Mouse (Mus musculus) embryonic facial prominence, embryonic 10.5 days (tissue): ENCODE measurements around the gene Snd1. TPM values are rescaled to one million over a fixed set of nuclear protein-coding genes. Genes with fewer than 3 reads are reported as not detected.

Experiments
- DNase-seq: peaks from one replicate; pipeline ENCODE4 v3.0.0-alpha.2; 2017; ENCODE audit warnings: low spot score
- H3K27ac ChIP-seq: fragments of 300-500 bp; sonication (generic); replicated peaks from 2 replicates; pipeline ENCODE4 v1.5.1; 2016; ENCODE audit warnings: mild to moderate bottlenecking
- H3K27me3 ChIP-seq: fragments of 300-500 bp; sonication (generic); replicated peaks from 2 replicates; pipeline ENCODE4 v1.6.1; 2016; ENCODE audit warnings: low read depth, mild to moderate bottlenecking; ENCODE audit not compliant: poor library complexity, severe bottlenecking
- H3K36me3 ChIP-seq: fragments of 300-500 bp; sonication (generic); replicated peaks from 2 replicates; pipeline ENCODE4 v1.6.1; 2016; ENCODE audit warnings: mild to moderate bottlenecking, moderate library complexity
- H3K4me1 ChIP-seq: fragments of 300-500 bp; sonication (generic); 2 replicates; pipeline ENCODE4 v1.6.1; 2016
- H3K4me3 ChIP-seq: fragments of 300-500 bp; sonication (generic); 2 replicates; pipeline ENCODE4 v1.5.1; 2016; ENCODE audit warnings: mild to moderate bottlenecking, moderate library complexity
- H3K9me3 ChIP-seq: fragments of 300-500 bp; sonication (generic); 2 replicates; pipeline ENCODE4 v1.6.1; 2016; ENCODE audit warnings: mild to moderate bottlenecking
- WGBS: fragments of 180-500 bp; shearing (Covaris S2); methylation state at CpG from one replicate; pipeline ENCODE4 v1.1.7; 2016; 5-methylcytosine and 5-hydroxymethylcytosine counted together
- polyA plus RNA-seq: library from polyadenylated mRNA; unstranded; fragments of >200 nt; fragmentation: Nextera tagmentation; extraction: Ambion mirVana; gene quantifications from 2 replicates; pipeline ENCODE4 v1.2.1, GENCODE M21; 2016

Gene Snd1
- polyA plus RNA-seq, 1 experiment from 2014 or later, result 119 TPM

- no peaks in the 10 kb centered on the region for H3K9me3 ChIP-seq
- DNase-seq, result peak; percentile 33
- peaks cover 43% of the 10 kb centered on the region for H3K4me1 ChIP-seq
- H3K36me3 ChIP-seq, result peaks cover 18% of the 10 kb centered on the region
- H3K27ac ChIP-seq, result no peak overlapping the region
- H3K4me3 ChIP-seq, result no peak overlapping the region
- no peaks in the 10 kb centered on the region; the same call in 1 of the 2 replicates for H3K27me3 ChIP-seq
- WGBS, result 79% methylated on average over 6 of the region's 6 CpGs
These were observed 420.8 kb downstream of the Snd1 start for GRCm38 (mm10) chr6:28895726-28896125.

GRCm38 (mm10) chr6:28896762-28897320 lies 421.9 kb downstream of the Snd1 start:
- Histone ChIP-seq H3K4me3 (no peak overlapping the region), H3K9me3 (no peaks in the 10 kb centered on the region), H3K4me1 (peaks cover 39% of the 10 kb centered on the region), H3K27me3 (no peaks in the 10 kb centered on the region; the same call in 1 of the 2 replicates), H3K27ac (no peak overlapping the region), H3K36me3 (peaks cover 8% of the 10 kb centered on the region)
- no peak for DNase-seq
- 40% methylated on average over 5 of the region's 5 CpGs for WGBS

DNA sequence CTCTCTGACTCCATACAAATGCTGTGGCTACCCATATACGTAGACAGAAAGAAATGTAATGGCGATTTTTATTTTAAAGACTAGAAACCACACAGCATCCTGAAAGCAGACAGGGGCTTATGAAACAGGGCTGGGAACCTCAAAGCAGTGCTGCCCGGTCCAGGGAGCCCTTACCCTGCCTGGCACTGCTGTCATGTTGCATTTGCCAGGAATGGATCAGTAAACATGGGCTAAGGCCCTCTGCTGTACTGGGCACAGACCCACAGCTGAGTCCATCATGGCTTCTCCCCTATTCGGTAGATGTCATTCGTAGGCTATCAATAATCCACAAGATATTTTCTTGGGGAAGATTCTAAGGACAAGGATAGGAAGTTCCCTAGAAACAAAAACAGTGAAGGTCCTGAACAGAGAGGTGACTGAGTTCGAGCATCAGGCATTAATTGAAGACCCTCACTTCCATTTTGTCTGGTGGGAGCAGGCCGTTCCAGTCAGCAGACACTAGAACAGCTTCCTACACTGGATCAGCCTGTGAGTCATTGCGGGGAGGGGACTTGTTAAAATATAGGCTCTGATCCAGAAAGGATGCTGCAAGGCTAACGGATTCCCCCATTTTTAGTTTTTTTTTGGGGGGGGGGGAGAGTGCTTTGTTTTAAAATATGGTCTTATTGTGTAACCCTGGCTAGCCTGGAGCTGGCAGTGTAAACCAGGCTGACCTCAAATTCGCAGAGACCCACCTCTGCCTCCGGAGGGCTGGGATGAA lies 422.6 kb downstream of the Snd1 start:
- WGBS, result 62% methylated on average over 11 of the region's 11 CpGs
- H3K27ac ChIP-seq, result no peak overlapping the region
- no peak overlapping the region for H3K4me3 ChIP-seq
- no peaks in the 10 kb centered on the region; the same call in 1 of the 2 replicates for H3K27me3 ChIP-seq
- H3K9me3 ChIP-seq, result no peaks in the 10 kb centered on the region
- H3K4me1 ChIP-seq, result peaks cover 40% of the 10 kb centered on the region
- DNase-seq, result no peak
- peaks cover 2% of the 10 kb centered on the region; the same call in 1 of the 2 replicates for H3K36me3 ChIP-seq

DNA sequence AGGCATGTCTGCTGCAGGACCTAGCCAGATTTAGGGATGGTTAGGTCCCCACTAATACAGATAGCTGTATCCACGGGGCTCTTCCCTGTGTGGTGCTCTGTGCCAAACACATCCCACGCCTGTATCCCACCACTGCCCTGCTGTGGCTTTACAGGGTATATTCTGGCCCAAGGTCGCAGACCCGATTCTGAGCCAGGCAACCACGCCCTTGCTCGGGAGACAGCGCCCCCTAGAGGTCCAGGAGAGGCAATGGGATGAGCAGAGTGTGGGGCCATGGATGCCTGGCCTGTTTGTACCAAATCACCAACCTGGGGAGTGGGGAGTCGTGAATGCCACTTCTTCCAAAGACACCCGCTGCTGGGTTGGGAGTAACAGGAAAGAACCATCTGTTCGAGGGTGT lies 423.9 kb downstream of the Snd1 start:
- peak; percentile 67 for DNase-seq
- 17% methylated on average over 10 of the region's 10 CpGs for WGBS
- Histone ChIP-seq H3K36me3 (no peaks in the 10 kb centered on the region), H3K4me3 (no peak overlapping the region), H3K9me3 (no peaks in the 10 kb centered on the region), H3K27me3 (no peaks in the 10 kb centered on the region; the same call in 1 of the 2 replicates), H3K4me1 (peaks cover 40% of the 10 kb centered on the region), H3K27ac (peak overlapping the region; percentile 30; the same call in 1 of the 2 replicates)

DNA sequence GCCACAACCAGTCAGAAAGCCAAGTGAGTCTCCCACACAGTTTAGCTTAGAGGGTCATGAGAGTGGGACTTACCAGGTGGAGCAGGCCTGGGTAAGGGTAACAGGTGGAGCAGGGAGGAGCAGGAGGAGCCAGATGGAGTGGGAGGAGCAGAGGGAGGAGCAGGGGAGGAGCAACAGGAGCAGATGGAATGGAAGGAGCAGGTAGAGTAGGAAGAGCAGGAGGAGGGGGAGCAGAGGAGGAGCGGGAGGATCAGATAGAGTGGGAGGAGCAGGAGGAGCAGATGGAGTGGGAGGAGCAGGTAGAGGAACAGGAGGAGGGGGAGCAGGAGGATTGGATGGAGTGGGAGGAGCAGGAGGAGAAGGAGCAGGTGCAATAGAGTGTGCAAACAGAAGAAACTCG lies 427.6 kb downstream of the Snd1 start:
- no peaks in the 10 kb centered on the region; the same call in 1 of the 2 replicates for H3K27me3 ChIP-seq
- 66% methylated on average over 2 of the region's 2 CpGs for WGBS
- H3K36me3 ChIP-seq, result no peaks in the 10 kb centered on the region
- H3K4me3 ChIP-seq, result no peak overlapping the region
- H3K27ac ChIP-seq, result no peak overlapping the region
- H3K9me3 ChIP-seq, result 0 out of 2 replicates have a peak, but pooled peaks cover 2% of the 10 kb centered on the region
- peaks cover 30% of the 10 kb centered on the region for H3K4me1 ChIP-seq
- DNase-seq, result no peak

DNA sequence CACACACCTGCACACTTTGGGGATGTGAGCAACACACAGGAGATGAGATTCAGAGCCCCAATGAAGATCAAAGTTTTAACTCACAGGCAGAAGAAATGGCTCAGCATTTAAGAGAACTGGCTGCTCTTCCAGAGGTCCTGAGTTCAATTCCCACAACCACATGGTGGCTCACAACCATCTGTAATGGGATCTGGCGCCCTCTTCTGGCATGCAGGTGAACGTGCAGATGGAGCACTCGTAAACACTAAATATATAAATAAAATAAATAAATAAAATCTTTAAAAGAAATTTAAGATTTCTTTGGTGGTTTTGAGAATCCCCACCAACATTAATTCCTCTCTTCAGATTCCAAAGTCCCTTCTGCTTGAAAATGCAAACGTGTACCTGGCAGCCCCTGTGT lies 429.5 kb downstream of the Snd1 start:
- DNase-seq, result no peak
- Histone ChIP-seq H3K27me3 (no peaks in the 10 kb centered on the region; the same call in 1 of the 2 replicates), H3K36me3 (no peaks in the 10 kb centered on the region), H3K27ac (no peak overlapping the region), H3K9me3 (0 out of 2 replicates have a peak, but pooled peaks cover 2% of the 10 kb centered on the region), H3K4me3 (no peak overlapping the region), H3K4me1 (peaks cover 16% of the 10 kb centered on the region)
- 59% methylated on average over 4 of the region's 4 CpGs for WGBS

GRCm38 (mm10) chr6:28905301-28905700 lies 430.4 kb downstream of the Snd1 start:
- Histone ChIP-seq H3K4me1 (peaks cover 25% of the 10 kb centered on the region), H3K4me3 (no peak overlapping the region), H3K9me3 (0 out of 2 replicates have a peak, but pooled peaks cover 2% of the 10 kb centered on the region), H3K27ac (no peak overlapping the region), H3K36me3 (no peaks in the 10 kb centered on the region), H3K27me3 (no peaks in the 10 kb centered on the region)
- no peak for DNase-seq
- 58% methylated on average over 8 of the region's 8 CpGs for WGBS

DNA sequence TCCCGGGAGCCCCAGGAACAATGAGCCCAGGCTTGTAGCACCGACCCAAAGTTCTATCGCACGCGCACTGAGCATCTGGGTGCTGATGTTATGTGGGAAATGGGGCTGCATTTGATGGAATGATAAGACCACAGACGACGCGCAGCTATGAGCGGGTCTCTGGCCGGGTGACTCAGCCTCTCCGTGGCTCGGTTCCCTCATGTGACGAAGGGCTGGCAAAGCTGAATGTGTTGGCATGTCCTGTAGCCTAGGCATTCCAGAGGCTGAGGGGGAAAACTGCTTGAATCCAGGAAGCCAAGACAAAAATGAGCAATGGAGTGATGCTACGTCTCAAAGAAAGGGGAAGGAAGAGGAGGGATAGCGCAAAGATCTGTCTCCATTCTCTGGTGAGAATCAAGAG lies 434.9 kb downstream of the Snd1 start:
- Histone ChIP-seq H3K27ac (no peak overlapping the region), H3K27me3 (no peaks in the 10 kb centered on the region), H3K4me3 (no peak overlapping the region), H3K9me3 (no peaks in the 10 kb centered on the region), H3K36me3 (no peaks in the 10 kb centered on the region), H3K4me1 (peaks cover 18% of the 10 kb centered on the region)
- WGBS, result 82% methylated on average over 15 of the region's 15 CpGs
- no peak for DNase-seq

DNA sequence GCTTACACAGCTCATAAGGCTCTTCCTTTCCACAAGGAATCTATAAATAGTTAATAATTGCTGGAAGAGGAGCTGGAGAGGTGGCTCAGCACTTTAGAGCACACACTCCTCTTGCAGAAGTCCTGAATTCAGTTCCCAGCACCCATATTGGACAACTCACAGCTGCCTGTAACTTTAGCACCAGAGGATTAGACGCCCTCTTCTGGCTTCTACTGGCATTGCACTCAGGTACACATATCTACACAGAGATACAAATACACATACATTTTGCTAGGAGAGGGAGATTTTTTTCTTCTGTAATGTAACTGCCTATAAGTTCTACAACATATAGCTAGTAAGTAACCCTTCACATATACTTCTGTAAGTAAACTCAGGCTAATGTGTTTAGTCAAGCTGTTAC lies 440.0 kb downstream of the Snd1 start:
- peaks cover 28% of the 10 kb centered on the region for H3K4me1 ChIP-seq
- no peaks in the 10 kb centered on the region for H3K36me3 ChIP-seq
- WGBS, result 33% methylated on average over 1 of the region's 1 CpGs
- H3K27me3 ChIP-seq, result no peaks in the 10 kb centered on the region
- no peak overlapping the region for H3K4me3 ChIP-seq
- DNase-seq, result no peak
- H3K9me3 ChIP-seq, result peaks cover 7% of the 10 kb centered on the region; the same call in 1 of the 2 replicates
- H3K27ac ChIP-seq, result no peak overlapping the region

- peak overlapping the region; percentile 54; the same call in 1 of the 2 replicates for H3K27ac ChIP-seq
- no peaks in the 10 kb centered on the region for H3K27me3 ChIP-seq
- peaks cover 23% of the 10 kb centered on the region for H3K4me1 ChIP-seq
- no peaks in the 10 kb centered on the region for H3K36me3 ChIP-seq
- H3K9me3 ChIP-seq, result peaks cover 7% of the 10 kb centered on the region; the same call in 1 of the 2 replicates
- H3K4me3 ChIP-seq, result no peak overlapping the region
- DNase-seq, result no peak
- 54% methylated on average over 8 of the region's 8 CpGs for whole genome bisulfite sequencing
These were observed 441.7 kb downstream of the Snd1 start for GRCm38 (mm10) chr6:28916630-28917029.

GRCm38 (mm10) chr6:28919346-28919745 lies 444.4 kb downstream of the Snd1 start:
- DNase-seq, result no peak
- no peak overlapping the region for H3K4me3 ChIP-seq
- H3K27me3 ChIP-seq, result no peaks in the 10 kb centered on the region
- WGBS, result 73% methylated on average over 6 of the region's 6 CpGs
- H3K36me3 ChIP-seq, result no peaks in the 10 kb centered on the region
- no peak overlapping the region for H3K27ac ChIP-seq
- H3K9me3 ChIP-seq, result peaks cover 7% of the 10 kb centered on the region; the same call in 1 of the 2 replicates
- peaks cover 23% of the 10 kb centered on the region for H3K4me1 ChIP-seq

DNA sequence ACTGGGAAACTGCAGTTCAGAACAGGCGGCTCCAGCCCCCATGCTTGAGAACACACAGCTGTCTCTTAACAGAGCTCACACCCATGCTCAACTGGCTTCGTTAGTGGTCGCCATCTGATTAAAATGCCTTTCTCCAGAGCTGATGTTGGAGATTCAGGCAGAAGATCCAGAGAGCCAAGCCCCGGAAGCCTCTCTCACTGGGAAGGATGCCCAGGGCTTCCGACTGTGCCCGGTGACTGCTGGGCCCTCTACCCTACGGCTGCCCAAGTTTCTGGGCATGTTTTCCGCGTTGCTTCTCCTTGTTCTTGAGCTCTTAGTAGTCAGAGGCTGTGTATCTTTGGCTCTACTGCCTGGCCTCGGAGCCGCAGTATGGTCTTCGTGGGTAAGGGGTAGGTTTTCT lies 447.4 kb downstream of the Snd1 start:
- no peaks in the 10 kb centered on the region for H3K9me3 ChIP-seq
- H3K27me3 ChIP-seq, result no peaks in the 10 kb centered on the region
- no peak for DNase-seq
- WGBS, result 90% methylated on average over 12 of the region's 12 CpGs
- H3K27ac ChIP-seq, result no peak overlapping the region
- peaks cover 9% of the 10 kb centered on the region for H3K4me1 ChIP-seq
- H3K4me3 ChIP-seq, result no peak overlapping the region
- H3K36me3 ChIP-seq, result no peaks in the 10 kb centered on the region
